Mouse (Mus musculus): ENCODE results near the gene Muc20.
A peak's percentile ranks its signal among the peaks of the same experiment; 100 is the strongest.

Gene Muc20

GRCm38 (mm10) chr16:32797426-32797689 lies at the start of gene Muc20:
Gene Muc20 (minus strand): TSS chr16:32797435.
- DNase-seq, result no peak

- no peak for DNase-seq
Observed at GRCm38 (mm10) chr16:32831501-32831900, 34.3 kb upstream of the Muc20 start.

GRCm38 (mm10) chr16:32829104-32829503 lies 31.9 kb upstream of the Muc20 start:
- DNase-seq, result no peak

- DNase-seq, result no peak
Observed at GRCm38 (mm10) chr16:32826521-32826920, 29.3 kb upstream of the Muc20 start.

- no peak for DNase-seq
Observed at GRCm38 (mm10) chr16:32825380-32825779, 28.1 kb upstream of the Muc20 start.

- DNase-seq, result no peak
Observed at GRCm38 (mm10) chr16:32824061-32824460, 26.8 kb upstream of the Muc20 start.

GRCm38 (mm10) chr16:32823487-32823886 lies 26.3 kb upstream of the Muc20 start:
- no peak for DNase-seq

GRCm38 (mm10) chr16:32822881-32823280 lies 25.6 kb upstream of the Muc20 start:
- DNase-seq, result no peak

- DNase-seq, result no peak
Observed at GRCm38 (mm10) chr16:32822450-32822827, 25.2 kb upstream of the Muc20 start.

- no peak for DNase-seq
Observed at GRCm38 (mm10) chr16:32821772-32822449, 24.7 kb upstream of the Muc20 start.

GRCm38 (mm10) chr16:32818441-32818840 lies 21.2 kb upstream of the Muc20 start:
- no peak for DNase-seq

GRCm38 (mm10) chr16:32818036-32818435 lies 20.8 kb upstream of the Muc20 start:
- DNase-seq, result no peak

- DNase-seq, result no peak
Observed at GRCm38 (mm10) chr16:32815160-32815605, 17.9 kb upstream of the Muc20 start.

GRCm38 (mm10) chr16:32814539-32814938 lies 17.3 kb upstream of the Muc20 start:
- peak in 1 of 2 experiments; percentile 30 for DNase-seq

- no peak for DNase-seq
Observed at GRCm38 (mm10) chr16:32813771-32814170, 16.5 kb upstream of the Muc20 start.

- DNase-seq, result no peak
Observed at GRCm38 (mm10) chr16:32813362-32813761, 16.1 kb upstream of the Muc20 start.

- peak; percentile 69 to 86 for DNase-seq
Observed at GRCm38 (mm10) chr16:32812888-32813361, 15.7 kb upstream of the Muc20 start.

GRCm38 (mm10) chr16:32810321-32810720 lies 13.1 kb upstream of the Muc20 start, which contains the start of gene Smbd1:
Gene Smbd1 (minus strand): TSS chr16:32810477.
- no peak for DNase-seq

GRCm38 (mm10) chr16:32807408-32808185 lies 10.4 kb upstream of the Muc20 start:
- no peak for DNase-seq

- no peak for DNase-seq
Observed at GRCm38 (mm10) chr16:32805151-32805550, 7.9 kb upstream of the Muc20 start.

- DNase-seq, result no peak
Observed at GRCm38 (mm10) chr16:32803901-32804300, 6.7 kb upstream of the Muc20 start.

GRCm38 (mm10) chr16:32803252-32803853 lies 6.1 kb upstream of the Muc20 start:
- DNase-seq, result no peak

- DNase-seq, result no peak
Observed at GRCm38 (mm10) chr16:32796676-32797425, 384 bp downstream of the Muc20 start.
